Mouse (Mus musculus): Measurements from ENCODE around the gene Trim80. TPM values are rescaled to one million over a fixed set of nuclear protein-coding genes. Genes with fewer than 3 reads are reported as not detected.
"Not testable (repeated sequence)": the region's sequence is repeated elsewhere in the genome, so short reads cannot be mapped to it uniquely, and the experiment has no call there.

Gene Trim80
- polyA plus RNA-seq, 1 experiment from 2014 or later = 0.19 TPM

- not testable (repeated sequence) for H3K9me3 ChIP-seq; H3K27me3 ChIP-seq (ENCODE audit: insufficient read depth, poor library complexity, severe bottlenecking); H3K4me3 ChIP-seq; DNase-seq (ENCODE audit: low spot score); H3K27ac ChIP-seq; H3K36me3 ChIP-seq
- WGBS = 85% methylated on average over 6 of the region's 6 CpGs
- H3K4me1 ChIP-seq = peaks cover 32% of the 10 kb centered on the region
Observed at GRCm38 (mm10) chr11:115454822-115455221, 14.5 kb downstream of the Trim80 start.

GRCm38 (mm10) chr11:115455619-115456018, 15.3 kb downstream of the Trim80 start:
- WGBS = 84% methylated on average over 15 of the region's 15 CpGs
- DNase-seq (ENCODE audit: low spot score) = no peak

GRCm38 (mm10) chr11:115456182-115456581, 15.8 kb downstream of the Trim80 start:
- Histone ChIP-seq H3K27me3 (ENCODE audit: insufficient read depth, poor library complexity, severe bottlenecking) (no peaks in the 10 kb centered on the region), H3K27ac (no peak overlapping the region), H3K9me3 (no peaks in the 10 kb centered on the region), H3K36me3 (no peaks in the 10 kb centered on the region), H3K4me1 (peaks cover 32% of the 10 kb centered on the region), H3K4me3 (no peak overlapping the region)
- no peak for DNase-seq (ENCODE audit: low spot score)
- 92% methylated on average over 5 of the region's 5 CpGs for WGBS

More at GRCm38 (mm10) chr11:115455619-115456018, 15.3 kb downstream of the Trim80 start:
- Histone ChIP-seq H3K27ac (no peak overlapping the region), H3K4me1 (peaks cover 32% of the 10 kb centered on the region), H3K4me3 (no peak overlapping the region), H3K9me3 (no peaks in the 10 kb centered on the region), H3K27me3 (ENCODE audit: insufficient read depth, poor library complexity, severe bottlenecking) (no peaks in the 10 kb centered on the region), H3K36me3 (no peaks in the 10 kb centered on the region)

GRCm38 (mm10) chr11:115457405-115457804, 17.1 kb downstream of the Trim80 start:
- H3K36me3 ChIP-seq = no peaks in the 10 kb centered on the region
- WGBS = 19% methylated on average over 6 of the region's 6 CpGs
- H3K9me3 ChIP-seq = no peaks in the 10 kb centered on the region
- H3K27me3 ChIP-seq (ENCODE audit: insufficient read depth, poor library complexity, severe bottlenecking) = peaks cover 5% of the 10 kb centered on the region
- H3K27ac ChIP-seq = 0 out of 2 replicates have a peak overlapping the region, but pooled peaks have one; percentile 1
- H3K4me1 ChIP-seq = peaks cover 32% of the 10 kb centered on the region
- no peak for DNase-seq (ENCODE audit: low spot score)
- no peak overlapping the region for H3K4me3 ChIP-seq

GRCm38 (mm10) chr11:115460976-115461375, 20.6 kb downstream of the Trim80 start:
- H3K4me3 ChIP-seq = no peak overlapping the region
- H3K9me3 ChIP-seq = no peaks in the 10 kb centered on the region
- peaks cover 42% of the 10 kb centered on the region for H3K4me1 ChIP-seq
- no peaks in the 10 kb centered on the region for H3K36me3 ChIP-seq
- no peak overlapping the region for H3K27ac ChIP-seq
- DNase-seq (ENCODE audit: low spot score) = no peak
- H3K27me3 ChIP-seq (ENCODE audit: insufficient read depth, poor library complexity, severe bottlenecking) = peaks cover 6% of the 10 kb centered on the region
- WGBS = 23% methylated on average over 8 of the region's 8 CpGs

- WGBS = 71% methylated on average over 5 of the region's 5 CpGs
- Histone ChIP-seq H3K4me3 (no peak overlapping the region), H3K4me1 (peaks cover 44% of the 10 kb centered on the region), H3K27me3 (ENCODE audit: insufficient read depth, poor library complexity, severe bottlenecking) (peaks cover 6% of the 10 kb centered on the region), H3K9me3 (no peaks in the 10 kb centered on the region), H3K36me3 (no peaks in the 10 kb centered on the region), H3K27ac (no peak overlapping the region)
- no peak for DNase-seq (ENCODE audit: low spot score)
Observed at GRCm38 (mm10) chr11:115461846-115462242, 21.5 kb downstream of the Trim80 start.

GRCm38 (mm10) chr11:115462243-115462891, 22.0 kb downstream of the Trim80 start, which contains the start of gene Slc16a5:
TSS of gene Slc16a5 (plus strand) at chr11:115462474.
- Histone ChIP-seq H3K4me3 (no peak within 1 kb of the TSS), H3K9me3 (no peaks in the 10 kb centered on the region), H3K36me3 (no peaks in the 10 kb centered on the region), H3K27ac (no peak within 1 kb of the TSS; the same call in 1 of the 2 replicates), H3K4me1 (peaks cover 44% of the 10 kb centered on the region), H3K27me3 (ENCODE audit: insufficient read depth, poor library complexity, severe bottlenecking) (peaks cover 6% of the 10 kb centered on the region)
- 75% methylated on average over 16 of the region's 16 CpGs for WGBS
- no peak for DNase-seq (ENCODE audit: low spot score)

GRCm38 (mm10) chr11:115463397-115463796, 23.1 kb downstream of the Trim80 start:
- H3K4me1 ChIP-seq = peaks cover 39% of the 10 kb centered on the region
- H3K4me3 ChIP-seq = no peak overlapping the region
- H3K27me3 ChIP-seq (ENCODE audit: insufficient read depth, poor library complexity, severe bottlenecking) = peaks cover 6% of the 10 kb centered on the region
- no peaks in the 10 kb centered on the region for H3K36me3 ChIP-seq
- DNase-seq (ENCODE audit: low spot score) = no peak
- peak overlapping the region; percentile 42; the same call in 1 of the 2 replicates for H3K27ac ChIP-seq
- no peaks in the 10 kb centered on the region for H3K9me3 ChIP-seq
- 46% methylated on average over 11 of the region's 11 CpGs for WGBS

- Histone ChIP-seq H3K4me1 (peaks cover 34% of the 10 kb centered on the region), H3K4me3 (no peak overlapping the region), H3K27me3 (ENCODE audit: insufficient read depth, poor library complexity, severe bottlenecking) (peaks cover 9% of the 10 kb centered on the region), H3K36me3 (no peaks in the 10 kb centered on the region), H3K9me3 (no peaks in the 10 kb centered on the region), H3K27ac (no peak overlapping the region)
- 78% methylated on average over 8 of the region's 8 CpGs for WGBS
- DNase-seq (ENCODE audit: low spot score) = no peak
Observed at GRCm38 (mm10) chr11:115464851-115465250, 24.5 kb downstream of the Trim80 start.

- no peaks in the 10 kb centered on the region for H3K36me3 ChIP-seq
- peaks cover 7% of the 10 kb centered on the region for H3K27me3 ChIP-seq (ENCODE audit: insufficient read depth, poor library complexity, severe bottlenecking)
- H3K27ac ChIP-seq = peak overlapping the region; percentile 24; the same call in 1 of the 2 replicates
- WGBS = 11% methylated on average over 4 of the region's 4 CpGs
- H3K4me1 ChIP-seq = peaks cover 36% of the 10 kb centered on the region
- H3K4me3 ChIP-seq = peak overlapping the region; percentile 20; the same call in 1 of the 2 replicates
- H3K9me3 ChIP-seq = no peaks in the 10 kb centered on the region
- DNase-seq (ENCODE audit: low spot score) = no peak
Observed at GRCm38 (mm10) chr11:115467217-115467618, 26.9 kb downstream of the Trim80 start.

- Histone ChIP-seq H3K9me3 (no peaks in the 10 kb centered on the region), H3K4me3 (no peak overlapping the region), H3K4me1 (peaks cover 58% of the 10 kb centered on the region), H3K36me3 (no peaks in the 10 kb centered on the region), H3K27me3 (ENCODE audit: insufficient read depth, poor library complexity, severe bottlenecking) (0 out of 2 replicates have a peak, but pooled peaks cover 3% of the 10 kb centered on the region), H3K27ac (0 out of 2 replicates have a peak overlapping the region, but pooled peaks have one; percentile 16)
- DNase-seq (ENCODE audit: low spot score) = no peak
- WGBS = 87% methylated on average over 7 of the region's 7 CpGs
Observed at GRCm38 (mm10) chr11:115472183-115472582, 31.8 kb downstream of the Trim80 start.

- Histone ChIP-seq H3K27ac (peak overlapping the region; percentile 87), H3K4me1 (peaks cover 53% of the 10 kb centered on the region), H3K4me3 (0 out of 2 replicates have a peak overlapping the region, but pooled peaks have one; percentile 15), H3K27me3 (ENCODE audit: insufficient read depth, poor library complexity, severe bottlenecking) (0 out of 2 replicates have a peak, but pooled peaks cover 3% of the 10 kb centered on the region), H3K36me3 (no peaks in the 10 kb centered on the region), H3K9me3 (no peaks in the 10 kb centered on the region)
- WGBS = 18% methylated on average over 15 of the region's 15 CpGs
- DNase-seq (ENCODE audit: low spot score) = peak; percentile 97
Observed at GRCm38 (mm10) chr11:115473626-115474275, 33.4 kb downstream of the Trim80 start.
